Mouse (Mus musculus) C2C12 (cell line): ENCODE results near the gene Dhrs7b.

Experiments used
- CTCF ChIP-seq: IDR thresholded peaks from one replicate; pipeline ENCODE4 v1.5.1; 2011; ENCODE audit not compliant: control insufficient read depth, insufficient read depth, insufficient read length
- MYOD1 ChIP-seq: IDR thresholded peaks from one replicate; pipeline ENCODE4 v1.6.1; 2011; ENCODE audit warnings: low read depth; ENCODE audit not compliant: control insufficient read depth, insufficient read length
- USF1 ChIP-seq: IDR thresholded peaks from one replicate; pipeline ENCODE4 v1.6.1; 2011; ENCODE audit warnings: low read depth, mild to moderate bottlenecking, control low read depth, moderate library complexity

GRCm38 (mm10) chr11:60837644-60838406 is 7.4 kb downstream of the Dhrs7b start:
- TF ChIP-seq USF1 (no peak), MYOD1 (no peak), CTCF (no peak)
